Mouse (Mus musculus) MEL (cell line): ENCODE data around the gene Micall1. TPM values are rescaled to one million over a fixed set of nuclear protein-coding genes. Genes with fewer than 3 reads are reported as not detected.

Experiments
- DNase-seq: peaks from one replicate; pipeline ENCODE4 v3.0.0; 2011; ENCODE audit warnings: low read depth, low spot score
- H3K27ac ChIP-seq: 2 replicates; pipeline ENCODE4 v1.5.1; 2012; ENCODE audit warnings: low read depth, mild to moderate bottlenecking, control low read depth, low read length, moderate library complexity; ENCODE audit not compliant: control insufficient read depth
- H3K27me3 ChIP-seq, 2 experiments: fragments of 150-350 bp in 1 of 2; sonication (generic) in 1 of 2; 2 replicates each; pipeline ENCODE4 v1.6.1; 2012; ENCODE audit warnings: low read length in 2 of 2, mild to moderate bottlenecking in 2 of 2, improper control_type of control experiment in 1 of 2, moderate library complexity in 1 of 2; ENCODE audit not compliant: insufficient read depth in 2 of 2, control insufficient read depth in 1 of 2
- H3K36me3 ChIP-seq, 2 experiments: 2 replicates each; pipeline ENCODE4 v1.6.1; 2012 to 2014; ENCODE audit warnings: low read length in 2 of 2, improper control_type of control experiment in 1 of 2, inconsistent platforms in 1 of 2, mild to moderate bottlenecking in 1 of 2; ENCODE audit not compliant: insufficient read depth in 2 of 2, control insufficient read depth in 1 of 2
- H3K4me1 ChIP-seq, 2 experiments: fragments of 150-350 bp in 1 of 2; sonication (generic) in 1 of 2; 2 replicates each; pipeline ENCODE4 v1.6.1; 2012; ENCODE audit warnings: low read length in 2 of 2, improper control_type of control experiment in 1 of 2, mild to moderate bottlenecking in 1 of 2; ENCODE audit not compliant: insufficient read depth in 2 of 2, control insufficient read depth in 1 of 2
- H3K4me3 ChIP-seq, 2 experiments: fragments of 150-350 bp in 1 of 2; sonication (generic) in 1 of 2; 2 replicates each; pipeline ENCODE4 v1.5.1; 2012; ENCODE audit warnings: low read depth in 2 of 2, low read length in 2 of 2, mild to moderate bottlenecking in 2 of 2, moderate library complexity in 2 of 2, control low read depth in 1 of 2, improper control_type of control experiment in 1 of 2; ENCODE audit not compliant: control insufficient read depth in 1 of 2, insufficient read depth in 1 of 2
- H3K79me2 ChIP-seq: 2 replicates; pipeline ENCODE4 v1.6.1; 2012; ENCODE audit warnings: mild to moderate bottlenecking, low read length, moderate library complexity; ENCODE audit not compliant: control insufficient read depth, poor library complexity, insufficient read depth
- H3K9ac ChIP-seq: 2 replicates; pipeline ENCODE4 v1.6.1; 2012; ENCODE audit warnings: low read depth, mild to moderate bottlenecking, control low read depth, low read length, moderate library complexity; ENCODE audit not compliant: control insufficient read depth, poor library complexity, severe bottlenecking
- H3K9me3 ChIP-seq: fragments of 150-350 bp; sonication (generic); replicated peaks from 2 replicates; pipeline ENCODE4 v1.6.1; 2012; ENCODE audit warnings: mild to moderate bottlenecking, low read length, improper control_type of control experiment, moderate library complexity; ENCODE audit not compliant: insufficient read depth
- CHD2 ChIP-seq: IDR thresholded peaks from 2 replicates; pipeline ENCODE4 v1.6.1; 2011; ENCODE audit warnings: low read length, improper control_type of control experiment
- E2F4 ChIP-seq: IDR thresholded peaks from 2 replicates; pipeline ENCODE4 v1.6.1; 2011; ENCODE audit warnings: low read depth, low read length, improper control_type of control experiment, borderline replicate concordance
- ELF1 ChIP-seq: IDR thresholded peaks from 2 replicates; pipeline ENCODE4 v1.6.1; 2014; ENCODE audit warnings: low read depth, mild to moderate bottlenecking, inconsistent platforms, low read length, improper control_type of control experiment, moderate library complexity
- EP300 ChIP-seq, 2 experiments: IDR thresholded peaks; 2 replicates each; pipeline ENCODE4 v1.6.1; 2011; ENCODE audit warnings: improper control_type of control experiment in 2 of 2, low read length in 2 of 2, low read depth in 1 of 2, mild to moderate bottlenecking in 1 of 2
- ETS1 ChIP-seq: IDR thresholded peaks from 2 replicates; pipeline ENCODE4 v1.6.1; 2012; ENCODE audit warnings: low read depth, mild to moderate bottlenecking, inconsistent platforms, low read length, improper control_type of control experiment, moderate library complexity
- JUND ChIP-seq: IDR thresholded peaks from 2 replicates; pipeline ENCODE4 v1.6.1; 2011; ENCODE audit warnings: low read depth, mild to moderate bottlenecking, improper control_type of control experiment, low read length
- KAT2A ChIP-seq: conservative IDR thresholded peaks from 2 replicates; pipeline ENCODE4 v1.6.1; 2012; ENCODE audit warnings: low read depth, low read length, improper control_type of control experiment, inconsistent platforms
- MAFK ChIP-seq: IDR thresholded peaks from 2 replicates; pipeline ENCODE4 v1.6.1; 2011; ENCODE audit warnings: low read depth, mild to moderate bottlenecking, low read length, improper control_type of control experiment, borderline replicate concordance
- MEF2A ChIP-seq: IDR thresholded peaks from 2 replicates; pipeline ENCODE4 v1.6.1; 2014; ENCODE audit warnings: low read depth, mild to moderate bottlenecking, inconsistent platforms, low read length, improper control_type of control experiment; ENCODE audit not compliant: poor library complexity, insufficient replicate concordance, severe bottlenecking; ENCODE audit errors: extremely low read depth
- POLR2AphosphoS2 ChIP-seq: IDR thresholded peaks from 2 replicates; pipeline ENCODE4 v1.6.1; 2011; ENCODE audit warnings: low read length, improper control_type of control experiment
- TAL1 ChIP-seq: IDR thresholded peaks from 2 replicates; pipeline ENCODE4 v1.6.1; 2012; ENCODE audit warnings: mild to moderate bottlenecking, inconsistent platforms, low read length, moderate library complexity, mixed read lengths
- TBP ChIP-seq: IDR thresholded peaks from 2 replicates; pipeline ENCODE4 v1.8.0; 2011; ENCODE audit warnings: low read depth, low read length, improper control_type of control experiment
- USF1 ChIP-seq: IDR thresholded peaks from 2 replicates; pipeline ENCODE4 v1.6.1; 2014; ENCODE audit warnings: low read depth, mild to moderate bottlenecking, inconsistent platforms, low read length, improper control_type of control experiment, moderate library complexity
- USF2 ChIP-seq, 2 experiments: IDR thresholded peaks; 2 replicates each; pipeline ENCODE4 v1.6.1; 2011 to 2012; ENCODE audit warnings: improper control_type of control experiment in 2 of 2, low read length in 2 of 2, borderline replicate concordance in 1 of 2, inconsistent platforms in 1 of 2, low read depth in 1 of 2, mild to moderate bottlenecking in 1 of 2; ENCODE audit not compliant: insufficient read depth in 1 of 2
- ZC3H11A ChIP-seq: IDR thresholded peaks from 2 replicates; pipeline ENCODE4 v1.6.1; 2012; ENCODE audit warnings: low read depth, mild to moderate bottlenecking, inconsistent platforms, low read length, improper control_type of control experiment
- ZMIZ1 ChIP-seq: IDR thresholded peaks from 2 replicates; pipeline ENCODE4 v1.6.1; 2012; ENCODE audit warnings: low read depth, mild to moderate bottlenecking, inconsistent platforms, low read length, improper control_type of control experiment, moderate library complexity
- polyA plus RNA-seq, 2 experiments: library from polyadenylated mRNA; stranded (reverse) in 1 of 2; unstranded in 1 of 2; fragments of >175 nt in 1 of 2; fragments of >200 nt in 1 of 2; gene quantifications; 2 replicates each; pipeline versions ENCODE4 v1.2.1 to v1.2.4; 2012; ENCODE audit warnings: low replicate concordance in 2 of 2, low read depth in 1 of 2; ENCODE audit not compliant: insufficient read length in 2 of 2, insufficient read depth in 1 of 2, missing spikeins in 1 of 2
- total RNA-seq: library from RNA; depleted of rRNA; stranded (reverse); fragments of 300-350 nt; gene quantifications from 2 replicates; pipeline ENCODE4 v1.2.3, GENCODE M21; 2012

Gene Micall1
- total and polyA plus RNA-seq, 3 experiments, result 4.8 to 13.5 TPM; not detected in 1

DNA sequence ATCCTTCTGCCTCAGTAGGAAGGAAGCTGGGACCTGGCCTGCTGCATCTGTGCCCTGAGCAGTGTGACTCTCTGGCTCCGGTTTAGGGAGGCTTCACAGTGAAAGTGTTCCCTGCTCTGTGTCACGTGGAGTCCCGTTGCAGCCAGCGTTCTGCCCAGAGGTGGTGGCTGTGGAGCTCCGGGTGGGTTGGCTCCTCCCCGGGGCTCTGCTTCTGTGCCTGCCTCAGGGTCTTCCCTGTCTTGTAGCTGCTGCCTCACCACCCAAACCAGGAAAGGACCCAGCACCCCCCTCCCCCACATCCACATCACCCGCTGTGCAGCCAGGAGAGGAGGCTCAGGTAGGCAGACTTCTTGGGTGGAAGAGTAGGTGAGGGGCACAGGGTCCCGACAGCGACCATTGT lies 10.8 kb downstream of the Micall1 start:
- H3K27me3 ChIP-seq, result no peaks in the 10 kb centered on the region
- H3K4me3 ChIP-seq, result no peak overlapping the region
- H3K79me2 ChIP-seq, result no peaks in the 10 kb centered on the region
- H3K27ac ChIP-seq, result no peak overlapping the region
- H3K9me3 ChIP-seq, result no peaks in the 10 kb centered on the region
- no peaks in the 10 kb centered on the region; a peak in 1 of 4 replicates for H3K36me3 ChIP-seq
- no peak for TF ChIP-seq ETS1
- TF ChIP-seq ELF1, result no peak
- no peak for TF ChIP-seq TAL1
- TF ChIP-seq E2F4, result no peak
- H3K4me1 ChIP-seq, result no peaks in the 10 kb centered on the region
- no peak for DNase-seq
- no peak overlapping the region for H3K9ac ChIP-seq

GRCm38 (mm10) chr15:79122119-79122518 lies 13.4 kb downstream of the Micall1 start:
- Histone ChIP-seq H3K9ac (no peak overlapping the region), H3K79me2 (no peaks in the 10 kb centered on the region), H3K36me3 (no peaks in the 10 kb centered on the region; a peak in 1 of 4 replicates), H3K27ac (no peak overlapping the region), H3K27me3 (no peaks in the 10 kb centered on the region)
- TF ChIP-seq ZMIZ1 (no peak), TBP (no peak), MEF2A (no peak), USF2 (IDR thresholded peaks at IDR 0.05; ENCODE audit: borderline replicate concordance in 1 of 2, insufficient read depth in 1 of 2, low read depth in 1 of 2, low read length in 2 of 2) (no peak), EP300 (IDR thresholded peaks at IDR 0.05; ENCODE audit: low read depth in 1 of 2, low read length in 2 of 2) (no peak), ZC3H11A (no peak), POLR2AphosphoS2 (no peak), USF1 (no peak)
- TF ChIP-seq, all 39 proteins: peak for 0
- no peak for DNase-seq
- H3K9me3 ChIP-seq, result no peaks in the 10 kb centered on the region
- no peak overlapping the region for H3K4me3 ChIP-seq
- no peaks in the 10 kb centered on the region for H3K4me1 ChIP-seq

DNA sequence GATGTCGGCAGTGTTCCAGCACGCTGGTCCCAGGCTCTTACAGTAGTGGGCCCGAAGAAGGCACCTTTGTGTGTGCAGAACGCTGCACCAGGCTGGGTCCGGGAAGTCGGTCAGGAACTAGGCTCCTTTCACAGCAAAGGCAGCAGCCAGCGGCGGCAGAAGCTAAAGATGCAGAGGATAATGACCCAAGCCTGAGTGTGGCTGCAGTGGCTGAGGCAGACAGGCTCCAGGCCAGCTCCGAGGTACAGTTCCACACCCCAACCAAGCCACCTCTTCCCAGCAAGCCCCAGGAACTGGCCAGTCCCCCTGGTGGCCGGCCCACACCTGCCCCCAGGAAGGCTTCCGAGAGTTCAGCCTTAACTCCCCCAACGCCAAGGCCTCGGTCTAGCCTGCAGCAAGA lies 13.8 kb downstream of the Micall1 start:
- Histone ChIP-seq H3K9me3 (no peaks in the 10 kb centered on the region), H3K4me1 (no peaks in the 10 kb centered on the region), H3K4me3 (no peak overlapping the region), H3K27me3 (no peaks in the 10 kb centered on the region), H3K27ac (no peak overlapping the region), H3K79me2 (no peaks in the 10 kb centered on the region), H3K36me3 (no peaks in the 10 kb centered on the region; a peak in 1 of 4 replicates), H3K9ac (no peak overlapping the region)
- no peak for TF ChIP-seq JUND
- TF ChIP-seq MAFK, result no peak
- TF ChIP-seq ZMIZ1, result no peak
- no peak for TF ChIP-seq CHD2
- no peak for TF ChIP-seq ZC3H11A
- no peak for TF ChIP-seq POLR2AphosphoS2
- no peak for TF ChIP-seq ETS1
- TF ChIP-seq KAT2A, result no peak
- no peak for DNase-seq
